Mouse (Mus musculus): ENCODE measurements at regions not wholly inside any gene's neighbourhood (a gene's known extent, or its start where the extent isn't known, plus 50 kb on each side); places are given as distances from the start of the nearest gene placed in this dataset.

- no peak for TF ChIP-seq CTCF (IDR thresholded peaks at IDR 0.05; ENCODE audit: low read depth)
- no peak for TF ChIP-seq EP300 (IDR thresholded peaks at IDR 0.05; ENCODE audit: low read depth)
Measured at GRCm38 (mm10) chr15:55999605-56000004, 1477.8 kb downstream of the Slc22a22 start.
